Mouse (Mus musculus): Measurements from ENCODE around the gene Trappc5.

Gene Trappc5

DNA sequence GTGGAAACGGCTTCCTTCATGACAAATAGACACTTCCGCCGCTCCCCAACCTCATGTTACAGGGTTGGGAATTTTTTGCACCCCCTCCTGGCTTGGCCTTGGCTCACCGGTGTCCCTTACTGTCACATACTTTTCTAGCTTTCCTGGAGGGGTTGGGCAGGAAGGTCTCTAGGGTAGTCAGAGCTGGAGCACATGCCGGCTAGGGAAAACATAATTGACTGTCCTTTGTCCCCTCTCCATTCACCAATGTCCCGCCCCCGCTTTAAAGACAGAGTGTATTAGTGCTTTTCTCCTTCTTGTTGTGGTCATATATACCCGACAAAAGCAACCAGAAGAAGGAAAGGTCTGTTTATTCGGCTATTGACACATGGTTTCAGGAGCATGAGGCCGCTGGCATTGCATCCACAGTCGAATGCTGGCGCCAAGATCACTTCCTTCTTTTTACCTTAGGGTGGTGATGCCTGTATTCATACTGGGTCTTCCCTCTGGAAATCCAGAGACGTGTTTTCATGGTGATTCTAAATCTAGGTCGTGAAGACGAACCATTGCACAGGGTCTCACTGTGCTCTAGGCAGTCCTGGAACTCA is 987 bp downstream of the Trappc5 start:
- DNase-seq (ENCODE audit: low spot score): no peak

DNA sequence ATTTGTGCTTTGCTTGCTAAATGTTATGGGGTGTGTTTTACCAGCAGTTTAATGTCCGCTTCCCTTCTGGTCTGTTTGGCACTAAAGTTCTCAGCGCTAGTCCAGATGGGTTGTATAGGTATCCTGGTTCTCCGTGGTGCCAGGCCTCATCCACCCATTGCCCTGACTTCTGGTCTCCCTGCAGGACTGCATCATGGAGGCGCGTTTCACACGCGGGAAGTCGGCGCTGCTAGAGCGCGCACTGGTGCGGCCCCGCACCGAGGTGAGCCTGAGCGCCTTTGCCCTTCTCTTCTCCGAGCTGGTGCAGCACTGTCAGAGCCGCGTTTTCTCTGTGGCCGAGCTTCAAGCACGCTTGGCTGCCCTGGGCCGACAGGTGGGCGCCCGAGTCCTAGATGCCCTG is 2.7 kb downstream of the Trappc5 start:
- DNase-seq (ENCODE audit: low spot score): no peak

DNA sequence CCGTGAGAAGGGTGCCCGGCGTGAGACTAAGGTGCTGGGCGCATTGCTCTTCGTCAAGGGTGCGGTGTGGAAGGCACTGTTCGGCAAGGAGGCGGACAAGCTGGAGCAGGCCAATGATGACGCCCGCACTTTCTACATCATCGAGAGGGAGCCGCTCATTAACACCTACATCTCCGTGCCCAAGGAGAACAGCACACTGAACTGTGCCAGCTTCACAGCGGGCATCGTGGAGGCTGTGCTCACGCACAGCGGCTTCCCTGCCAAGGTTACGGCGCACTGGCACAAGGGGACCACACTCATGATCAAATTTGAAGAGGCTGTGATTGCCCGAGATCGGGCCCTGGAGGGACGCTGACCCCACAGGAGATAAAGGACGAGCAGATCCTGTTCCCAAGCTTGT is 3.1 kb downstream of the Trappc5 start:
- no peak for DNase-seq (ENCODE audit: low spot score)

DNA sequence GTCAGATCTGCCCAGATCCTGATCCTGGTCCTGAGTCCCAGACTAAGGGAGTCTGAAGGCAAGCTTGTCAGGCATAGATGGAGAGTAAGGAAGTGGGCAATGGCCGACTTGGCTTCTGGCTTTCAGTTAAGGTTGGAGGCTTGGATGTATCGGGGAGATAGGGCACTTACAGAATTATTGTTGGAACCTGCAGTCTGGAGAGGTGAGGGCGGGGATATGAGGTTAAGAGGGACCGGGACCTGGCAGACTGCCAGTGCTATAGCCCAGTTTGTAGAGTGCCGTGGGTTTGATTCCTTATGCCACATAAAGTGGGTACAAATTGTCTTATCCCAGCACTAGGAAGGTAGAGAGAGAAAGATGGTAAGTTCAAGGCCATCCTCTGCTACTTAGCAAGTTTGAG is 3.6 kb downstream of the Trappc5 start:
- DNase-seq (ENCODE audit: low spot score): no peak

DNA sequence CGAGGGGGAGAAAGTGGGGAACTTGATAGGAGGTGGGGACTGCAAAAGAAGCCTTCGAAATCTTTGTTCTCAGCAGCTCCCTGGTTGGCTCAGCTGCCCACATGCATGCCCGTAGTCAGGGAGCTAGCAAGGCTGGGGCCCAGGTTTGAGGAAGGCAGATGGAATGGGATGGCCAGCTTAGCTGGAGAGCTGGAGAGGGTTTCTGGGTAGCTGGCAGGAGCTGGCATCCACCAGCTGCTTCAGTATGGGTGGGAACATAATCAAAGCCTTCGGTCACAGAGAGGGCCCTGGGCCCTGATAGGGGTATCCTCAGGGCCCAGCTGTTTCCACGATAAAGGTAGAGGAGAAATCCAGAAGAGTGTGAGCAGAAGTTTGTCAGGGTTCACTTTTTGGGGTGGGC is 6.3 kb downstream of the Trappc5 start:
- no peak for DNase-seq (ENCODE audit: low spot score)

DNA sequence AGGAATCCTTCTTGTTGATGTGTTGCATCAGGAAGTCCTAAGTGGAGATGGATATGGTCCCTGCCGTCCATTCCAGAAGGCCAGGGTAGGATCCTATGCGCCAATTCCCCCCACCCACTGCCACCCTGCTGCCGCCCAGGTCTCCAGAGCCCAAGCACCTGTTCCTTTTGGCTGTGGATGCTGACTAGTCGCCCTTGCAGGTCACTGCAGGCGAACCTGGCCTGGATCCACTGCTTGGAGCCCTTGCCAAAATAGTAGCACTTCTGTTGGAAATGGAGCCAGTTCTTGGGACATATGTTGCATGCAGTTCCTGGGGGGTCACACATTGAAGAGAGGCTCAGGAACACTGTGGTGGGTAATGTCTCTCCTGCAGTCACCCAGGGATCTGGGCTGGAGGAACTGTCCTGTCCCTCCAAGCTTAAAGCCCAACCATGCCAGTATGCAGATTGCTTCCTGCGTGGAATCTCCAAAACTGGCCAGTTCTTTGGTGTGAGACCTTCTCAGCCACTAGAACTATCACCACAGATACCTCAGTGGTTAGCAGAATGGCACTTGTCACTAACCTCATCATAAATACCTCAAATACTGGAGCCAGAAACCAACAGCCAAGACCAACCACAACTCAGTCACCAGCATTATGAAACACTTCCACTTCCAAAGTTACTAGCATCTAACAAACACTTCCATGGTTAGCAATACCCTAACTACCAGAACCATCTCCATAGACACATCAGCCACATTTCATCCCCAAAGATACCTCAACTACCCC is 7.5 kb downstream of the Trappc5 start:
- DNase-seq (ENCODE audit: low spot score): no peak

DNA sequence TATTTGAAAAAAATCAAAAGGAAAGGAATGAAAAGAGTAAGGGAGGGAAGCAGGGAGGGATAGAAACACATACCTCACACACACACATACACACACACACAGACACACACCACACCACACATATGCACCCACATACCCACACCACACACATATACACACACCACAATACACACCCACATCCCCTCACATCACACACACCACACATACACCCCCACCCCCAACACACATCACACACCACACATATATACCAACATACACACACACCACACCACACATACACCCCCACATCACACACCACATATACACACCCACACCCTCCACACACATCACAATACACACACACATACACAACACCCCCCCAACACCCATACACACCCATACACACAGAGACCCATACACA is 8.4 kb downstream of the Trappc5 start:
- no peak for DNase-seq (ENCODE audit: low spot score)

DNA sequence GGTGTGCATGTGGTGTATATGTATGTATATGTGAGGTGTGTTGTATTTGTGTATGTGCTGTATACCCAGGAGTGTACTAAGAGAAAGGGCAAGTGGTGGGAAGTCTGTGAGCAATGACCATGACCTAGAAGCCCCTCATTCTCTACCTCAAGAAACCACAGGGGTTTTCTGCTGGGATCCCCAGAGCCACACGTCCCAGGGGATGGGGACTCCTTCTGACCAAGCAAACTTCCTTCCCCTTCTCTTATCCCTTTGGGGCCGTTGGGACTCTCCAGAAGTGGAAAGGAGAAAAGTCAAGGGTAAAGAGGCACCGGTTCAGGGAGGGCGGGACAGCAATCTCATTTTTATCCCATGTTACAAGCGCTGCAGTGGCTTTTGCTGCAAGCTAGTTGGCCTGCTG is 9.3 kb downstream of the Trappc5 start:
- DNase-seq (ENCODE audit: low spot score): no peak

DNA sequence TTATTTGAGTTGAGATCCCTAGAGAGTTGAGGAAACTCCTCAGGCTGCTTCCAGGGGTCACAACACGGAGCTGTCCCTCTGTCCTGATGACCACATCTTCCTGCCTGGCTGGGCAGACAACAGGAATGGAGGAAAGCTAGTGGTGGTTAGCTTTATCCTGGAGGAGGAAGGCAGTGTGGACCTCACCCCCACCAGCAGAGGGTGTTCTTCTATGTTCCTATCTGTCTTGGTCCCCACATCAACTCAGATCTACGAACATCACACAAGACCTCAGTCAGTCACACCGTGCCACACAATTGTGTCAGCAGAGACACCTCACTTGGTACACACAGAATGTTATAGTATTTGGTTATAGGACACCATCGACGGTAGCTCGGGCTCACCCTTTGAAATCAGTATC is 11.4 kb downstream of the Trappc5 start:
- no peak for DNase-seq (ENCODE audit: low spot score)

DNA sequence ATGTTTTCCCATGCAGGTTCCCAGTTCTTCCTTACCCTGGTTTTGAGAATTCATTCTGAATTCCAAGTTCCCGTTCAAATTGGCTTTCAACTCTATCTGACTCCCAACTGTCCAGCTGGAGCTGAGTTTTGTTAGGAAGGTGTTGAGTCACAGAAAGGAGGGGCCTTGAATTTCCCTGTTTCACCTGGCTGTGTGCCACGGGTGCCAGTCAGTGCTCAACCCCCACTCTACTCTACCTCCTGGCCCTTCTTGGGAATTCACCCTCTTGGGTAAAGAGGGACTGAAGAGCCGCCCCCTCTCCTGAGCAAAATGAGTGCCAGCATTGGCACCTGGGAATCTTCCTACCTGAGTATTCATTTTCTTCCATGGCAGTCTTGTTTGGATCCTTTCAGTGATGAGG is 14.7 kb downstream of the Trappc5 start:
- DNase-seq (ENCODE audit: low spot score): no peak

DNA sequence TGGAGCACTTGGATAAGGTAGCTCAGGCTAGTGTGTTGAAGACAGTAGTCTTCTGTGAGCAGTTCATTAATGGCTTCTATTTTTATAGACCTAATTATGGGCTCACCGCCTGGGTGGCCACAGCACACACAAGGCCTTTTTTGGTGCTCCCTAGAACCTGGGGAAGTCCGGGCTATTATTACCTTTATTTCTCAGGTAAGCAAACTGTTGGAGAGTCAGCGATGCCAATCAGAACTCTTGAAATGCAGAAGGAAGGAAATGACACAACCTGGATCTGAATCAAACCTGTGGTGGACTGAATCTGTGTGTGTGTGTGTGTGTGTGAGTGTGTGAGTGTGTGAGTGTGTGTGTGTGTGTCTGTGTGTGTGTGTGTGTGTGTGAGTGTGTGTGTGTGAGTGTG is 18.0 kb downstream of the Trappc5 start, which contains the start of gene Fcer2a:
Gene Fcer2a, minus strand, starts transcription at position 55 of the 400 bp plus-strand sequence.
- DNase-seq (ENCODE audit: low spot score): no peak

DNA sequence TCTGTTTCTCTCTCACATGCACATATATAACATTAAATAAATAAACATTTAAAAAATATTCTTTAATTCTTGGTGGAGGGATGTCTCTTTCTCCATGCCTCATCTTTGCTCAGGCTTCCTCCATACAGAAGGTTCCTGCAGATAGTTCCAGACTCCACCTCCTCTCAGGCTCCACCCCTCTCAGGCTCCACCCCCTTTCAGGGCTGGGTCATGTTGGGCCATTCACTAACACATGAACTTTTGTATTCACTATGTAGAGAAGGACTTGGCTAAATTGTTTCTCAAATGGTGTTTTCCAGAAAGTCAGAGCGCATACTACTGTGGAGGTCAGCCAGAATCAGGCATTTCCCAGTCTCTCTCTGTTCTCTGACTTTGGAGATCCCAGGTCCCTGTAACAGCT is 25.4 kb downstream of the Trappc5 start:
- DNase-seq (ENCODE audit: low spot score): no peak

DNA sequence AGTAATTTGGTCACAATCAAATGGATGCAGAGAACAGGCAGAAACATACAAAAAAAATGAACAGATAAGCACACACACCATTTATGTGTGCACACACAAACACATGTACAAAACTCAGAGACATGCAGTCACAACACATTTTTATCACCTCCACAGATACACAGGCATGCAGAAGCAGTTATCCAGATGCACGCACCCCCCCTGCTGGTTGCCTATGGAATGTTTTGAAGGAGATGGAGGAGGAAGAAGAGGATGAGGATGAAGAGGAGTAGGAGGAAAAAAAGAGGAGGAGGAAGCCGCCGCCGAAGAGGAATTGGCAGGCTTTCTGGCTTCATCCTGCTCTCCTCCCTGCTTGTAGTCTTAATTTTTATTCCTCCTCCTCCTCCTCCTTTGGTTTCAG is 29.6 kb downstream of the Trappc5 start:
- no peak for DNase-seq (ENCODE audit: low spot score)

DNA sequence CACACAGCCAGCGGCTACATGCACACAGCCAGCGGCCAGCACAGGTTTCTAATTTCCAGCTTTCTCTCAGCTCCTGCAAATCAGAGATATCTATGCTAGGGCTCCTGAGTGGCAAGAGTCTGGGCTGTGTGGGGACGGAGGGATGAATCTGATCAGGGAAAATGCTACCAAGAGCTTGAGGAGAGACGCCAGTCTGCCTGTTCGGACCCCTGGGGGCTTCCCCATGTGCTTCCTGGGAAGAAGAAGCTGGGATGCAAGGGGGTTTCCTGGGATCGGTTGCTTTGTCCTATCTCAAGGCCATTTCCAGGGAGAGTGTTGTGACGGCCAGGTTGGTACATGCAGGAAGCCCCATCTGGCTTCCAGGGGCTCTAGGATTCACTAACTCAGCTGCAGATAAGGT is 31.5 kb downstream of the Trappc5 start:
- DNase-seq (ENCODE audit: low spot score): no peak

DNA sequence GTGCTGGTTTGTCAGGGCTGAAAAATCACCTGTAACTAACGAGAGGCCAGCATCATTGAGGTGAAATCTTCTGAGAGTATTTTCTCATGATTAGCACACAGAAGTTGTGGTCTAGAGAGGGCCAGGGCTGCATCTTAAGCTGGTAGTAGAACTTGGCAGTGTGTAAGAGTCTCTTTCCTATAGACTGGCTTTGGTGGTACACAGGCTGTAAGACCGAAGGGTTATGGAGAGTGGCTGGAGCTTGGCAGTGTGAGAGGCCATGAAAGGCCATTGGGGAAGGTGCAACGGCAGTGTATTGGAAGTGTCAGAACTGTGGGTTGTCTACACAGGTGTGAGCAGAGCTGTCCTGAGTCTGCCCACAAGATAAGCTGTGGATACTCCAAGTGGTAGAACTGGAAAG is 34.2 kb downstream of the Trappc5 start:
- no peak for DNase-seq (ENCODE audit: low spot score)

DNA sequence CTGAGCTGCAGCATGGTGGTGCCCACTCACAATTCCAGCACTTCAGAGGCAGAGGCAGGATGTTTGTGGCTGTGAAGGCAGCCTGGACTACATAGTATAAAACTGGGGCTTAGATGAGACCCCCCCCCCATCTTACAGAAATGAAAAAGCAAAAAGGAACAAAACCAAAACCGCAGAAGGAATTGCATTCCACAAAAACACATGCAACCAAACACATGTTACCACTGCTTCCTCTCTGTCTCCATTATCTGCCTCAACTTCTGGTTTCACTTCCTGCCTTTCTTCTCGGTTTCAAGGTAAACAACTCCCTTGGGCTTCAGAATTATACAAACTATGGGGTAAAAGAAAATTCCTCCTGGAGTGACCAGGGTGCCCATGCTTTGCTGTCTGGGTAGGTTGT is 35.5 kb downstream of the Trappc5 start:
- no peak for DNase-seq (ENCODE audit: low spot score)

DNA sequence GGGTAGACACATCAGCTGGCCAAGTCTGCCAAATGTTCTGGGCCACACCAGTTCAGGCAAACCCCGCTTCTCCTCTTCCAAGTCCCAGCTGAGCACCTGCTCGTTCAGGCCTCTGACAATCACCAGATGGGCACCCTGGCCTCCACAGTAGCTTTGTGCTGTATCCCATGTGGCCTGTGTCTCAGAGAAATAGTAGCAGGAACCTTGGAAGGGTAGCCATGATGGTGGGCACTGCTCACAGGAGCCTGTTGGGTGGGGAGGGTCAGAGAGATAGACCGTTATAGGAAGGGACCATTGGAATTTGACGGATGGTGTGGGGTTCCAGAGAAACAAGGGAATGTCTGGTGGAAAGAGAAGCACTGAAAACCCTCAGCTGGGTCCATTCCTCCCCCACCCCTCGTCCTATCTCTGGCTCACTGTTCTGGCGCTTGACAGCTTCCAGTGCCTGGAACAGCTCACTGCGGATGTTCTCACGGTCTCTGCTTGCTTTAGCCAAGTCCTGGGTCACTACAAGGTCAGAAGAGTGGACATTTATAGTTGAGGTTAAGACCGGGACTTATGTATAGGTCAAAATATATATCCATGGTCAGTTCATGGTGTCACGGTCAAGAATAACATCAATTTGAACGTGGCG is 41.3 kb downstream of the Trappc5 start:
- no peak for DNase-seq (ENCODE audit: low spot score)

DNA sequence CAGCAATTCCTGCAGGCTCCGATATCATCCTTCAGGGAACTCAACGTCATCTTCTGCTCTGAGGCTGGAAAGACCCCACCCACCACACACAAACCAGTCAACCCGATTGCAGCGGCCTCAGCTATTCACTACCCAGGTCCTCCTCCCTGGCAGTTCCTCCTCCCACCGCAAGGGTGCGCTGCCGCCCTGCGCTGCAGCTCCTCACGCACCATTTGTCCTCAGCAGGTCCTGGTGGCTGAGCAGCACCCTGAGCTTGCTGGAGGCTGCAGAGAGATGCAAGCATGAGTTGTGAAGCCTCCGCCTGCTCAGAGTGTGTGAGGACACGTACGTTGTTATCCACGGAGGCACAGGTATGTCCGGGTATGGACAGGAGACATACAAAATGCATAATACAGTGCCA is 42.5 kb downstream of the Trappc5 start:
- DNase-seq (ENCODE audit: low spot score): peak; percentile 51

DNA sequence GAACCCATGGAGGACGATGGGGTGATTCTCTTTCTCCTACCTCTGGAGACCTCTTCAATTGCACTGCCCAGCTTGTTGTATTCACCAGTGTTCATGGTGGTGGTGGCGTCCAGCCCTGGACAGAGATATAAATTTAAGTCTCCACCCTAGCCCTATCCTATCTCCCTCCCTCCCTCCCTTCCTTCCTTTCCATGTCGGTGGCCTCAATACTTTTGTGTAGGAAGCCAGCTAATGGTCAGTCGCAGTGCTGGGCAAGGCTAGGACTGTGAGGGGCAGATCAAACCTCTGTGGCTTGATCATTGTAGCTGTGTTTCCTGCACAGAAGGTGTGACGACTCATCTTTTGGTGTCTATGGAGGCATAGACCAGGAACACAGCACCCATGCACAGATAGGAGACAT is 44.5 kb downstream of the Trappc5 start, which contains the start of gene Clec4g:
Gene Clec4g, minus strand, starts transcription at position 101 of the 400 bp plus-strand sequence.
- DNase-seq (ENCODE audit: low spot score): no peak

DNA sequence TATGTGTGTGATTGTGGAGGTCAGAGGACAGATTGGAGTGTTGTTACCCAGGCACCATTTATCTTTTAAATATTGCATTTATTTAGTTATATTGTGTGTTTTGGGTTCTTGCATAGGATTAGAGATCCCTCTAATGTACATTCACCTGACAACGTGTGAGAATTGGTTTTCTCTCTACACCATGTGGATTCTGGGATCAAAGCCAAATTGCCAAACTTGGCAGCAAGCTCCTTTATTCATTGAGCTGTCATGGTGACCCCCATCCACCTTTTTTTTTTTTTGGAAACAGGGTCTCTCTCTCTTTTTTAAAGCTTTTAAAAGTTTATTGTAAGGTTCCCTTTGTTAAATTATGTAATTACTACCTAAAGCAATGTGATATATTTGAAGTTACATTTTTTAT is 44.9 kb downstream of the Trappc5 start:
- no peak for DNase-seq (ENCODE audit: low spot score)

Data from ovary, postnatal 14 days (tissue).